Mouse (Mus musculus): ENCODE results near the gene Insl3. TPM values are rescaled to one million over a fixed set of nuclear protein-coding genes. Genes with fewer than 3 reads are reported as not detected.

Insl3 gene
- 47.0 TPM for polyA plus RNA-seq (2017; shearing (Covaris generic))

DNA sequence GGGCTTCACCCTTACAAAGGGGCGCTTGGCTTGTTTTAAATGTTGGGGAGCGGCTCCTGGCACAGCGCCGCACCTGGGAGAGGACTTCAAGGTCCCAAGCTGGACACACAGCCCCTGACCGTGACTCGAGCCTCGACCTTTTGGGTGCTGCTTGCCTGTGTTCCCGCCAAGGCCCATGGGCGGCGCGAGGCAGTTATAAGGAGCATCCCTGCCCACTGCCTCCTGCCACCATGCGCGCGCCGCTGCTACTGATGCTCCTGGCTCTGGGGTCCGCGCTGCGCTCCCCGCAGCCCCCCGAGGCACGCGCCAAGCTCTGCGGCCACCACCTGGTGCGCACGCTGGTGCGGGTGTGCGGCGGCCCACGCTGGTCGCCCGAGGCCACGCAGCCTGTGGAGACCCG is at the start of gene Insl3:
Gene Insl3, plus strand, starts transcription at position 187 of the 400 bp plus-strand sequence.

DNA sequence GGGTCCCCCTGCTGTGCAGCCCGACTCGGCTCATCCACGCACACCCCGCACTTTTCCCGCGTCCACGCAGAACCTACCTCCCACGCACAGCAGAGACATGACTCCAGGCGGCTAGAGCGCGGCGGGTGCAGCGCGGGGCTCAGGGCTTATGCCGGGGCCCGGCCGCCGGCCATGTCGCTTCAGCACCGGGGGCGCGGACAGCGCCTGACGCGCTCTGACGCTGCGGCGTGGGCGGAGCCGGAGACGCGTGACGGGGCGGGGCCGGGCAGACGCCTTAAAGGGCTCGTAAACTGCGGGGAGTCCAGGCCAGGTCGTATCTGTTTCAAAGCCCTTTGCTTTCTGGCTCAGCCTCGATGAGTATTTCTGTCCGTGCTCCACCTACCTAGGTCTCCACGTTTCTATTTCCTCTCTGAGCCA is 17.5 kb upstream of the Insl3 start, which contains the start of gene Unc13a:
Gene Unc13a, minus strand, starts transcription at position 209 of the 417 bp plus-strand sequence.

DNA sequence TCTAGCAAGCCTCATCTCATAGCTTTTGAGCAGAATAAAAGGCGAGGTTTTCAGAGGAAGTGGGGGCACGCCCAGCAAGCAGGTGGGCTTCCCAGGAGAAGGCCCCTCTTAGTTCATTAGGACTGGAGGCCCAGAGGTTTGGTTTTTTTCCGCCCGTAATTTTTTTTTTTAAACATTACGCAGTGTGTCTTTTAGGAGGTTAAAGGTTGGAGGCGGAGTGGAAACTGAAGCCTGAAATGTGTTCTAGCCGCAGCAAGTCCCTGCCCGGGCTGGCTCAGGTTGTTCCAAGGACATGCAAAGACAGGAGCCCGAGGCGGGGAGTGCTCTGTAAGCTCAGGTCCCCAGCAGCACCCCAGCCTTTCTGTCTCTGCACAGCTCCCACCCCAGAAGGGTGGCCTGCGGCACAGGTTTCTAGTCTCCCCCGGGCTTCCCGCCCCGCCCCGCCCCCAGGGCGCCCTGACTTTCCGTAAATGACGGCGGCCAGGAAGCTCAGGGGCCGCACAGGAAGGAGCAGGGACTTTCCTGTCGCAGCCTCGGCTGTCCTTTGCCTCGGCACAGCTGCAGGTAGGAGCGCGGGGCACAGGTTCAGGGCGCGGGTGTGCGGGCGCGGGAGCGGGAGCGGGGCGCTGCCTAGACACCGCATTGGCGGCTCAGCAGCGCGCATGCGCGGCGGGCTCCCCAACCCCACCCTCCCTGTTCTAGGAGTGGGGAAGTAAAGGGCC is 12.8 kb upstream of the Insl3 start, which contains the start of gene Jak3:
Gene Jak3, plus strand, starts transcription at position 277 of the 722 bp plus-strand sequence.

DNA sequence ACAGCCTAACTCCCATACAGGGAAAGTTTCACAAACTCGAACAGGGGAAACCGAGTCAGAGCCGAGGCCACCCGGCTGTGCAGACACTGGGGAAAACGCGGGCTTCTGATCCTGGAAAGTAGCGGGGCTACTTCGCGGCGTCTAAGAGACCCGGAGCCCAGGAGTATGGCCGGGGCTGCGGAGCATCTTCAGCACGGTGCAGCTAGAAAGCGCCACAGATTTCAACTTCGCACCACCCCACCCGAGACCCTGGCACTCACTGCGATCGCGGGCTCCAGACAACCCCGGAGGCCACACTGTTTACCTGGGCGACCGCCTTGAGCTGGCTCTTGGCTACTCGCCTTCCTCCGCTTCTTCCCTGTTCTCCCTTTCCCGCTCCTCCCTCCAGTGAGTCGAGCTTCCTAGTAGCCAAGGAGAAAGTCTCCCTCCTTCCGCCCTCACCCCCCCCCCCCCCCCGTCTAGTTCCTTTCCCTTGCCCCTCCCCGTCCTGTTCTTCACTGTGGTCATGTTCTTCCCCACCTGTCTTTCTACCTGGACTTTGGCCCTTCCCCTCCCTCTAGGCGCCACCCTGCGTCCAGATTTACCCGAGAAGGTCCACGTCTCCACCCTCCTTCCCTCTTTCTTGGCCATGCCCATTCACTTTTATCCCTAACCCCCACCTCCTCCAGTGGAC is 12.5 kb downstream of the Insl3 start, which contains the start of gene B3gnt3:
Gene B3gnt3, minus strand, starts transcription at position 376 of the 673 bp plus-strand sequence.

DNA sequence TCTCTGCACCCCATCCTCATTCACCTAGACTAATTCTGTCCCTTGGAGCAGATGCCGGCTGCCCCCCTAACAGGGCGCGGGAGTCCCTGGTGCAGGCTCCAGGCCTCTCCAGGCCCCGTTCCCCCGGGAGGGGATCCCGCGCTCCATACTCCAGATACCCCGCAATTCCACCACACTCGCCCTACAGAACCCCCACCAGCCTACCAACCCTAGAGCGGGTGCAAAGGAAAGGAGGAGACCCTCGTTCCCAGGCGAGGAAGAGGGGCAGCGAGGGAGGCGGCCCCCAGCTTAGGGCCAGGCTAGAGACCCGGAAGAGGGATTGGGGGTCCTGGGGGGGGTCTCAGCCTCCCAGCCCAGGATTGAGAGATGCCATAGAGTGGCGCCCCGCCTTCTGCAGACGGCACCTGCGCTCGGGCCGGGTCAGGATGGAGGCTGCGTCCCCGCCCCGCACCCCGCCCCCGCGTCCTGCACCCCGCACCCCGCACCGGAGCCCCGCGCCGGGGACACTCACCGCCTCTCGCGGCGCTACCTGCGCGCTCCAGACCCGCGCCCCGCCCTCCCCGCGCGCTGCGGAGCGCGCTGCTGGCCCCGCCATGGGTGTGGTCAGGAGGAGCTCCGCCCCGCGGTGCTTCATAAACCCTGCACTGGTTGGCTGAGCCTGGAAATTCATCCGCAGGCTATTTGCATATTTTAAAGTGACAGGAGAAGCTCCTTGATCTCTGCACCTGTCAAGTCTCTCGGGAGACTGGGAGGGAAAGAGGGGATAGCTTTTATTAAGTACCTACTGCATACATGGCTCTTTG is 36.3 kb downstream of the Insl3 start, which contains the start of gene Fcho1:
Gene Fcho1, minus strand, starts transcription at position 595 of the 803 bp plus-strand sequence.

Other genes with a start within 250 kb of the Insl3 start
- gene Abhd8, start 225.6 kb upstream of the Insl3 start, polyA plus RNA-seq (2017; shearing (Covaris generic)) = 156 TPM
- 72.6 TPM for gene Mrpl34, start 224.3 kb upstream of the Insl3 start, polyA plus RNA-seq (2017; shearing (Covaris generic))
- gene Dda1, start 220.0 kb upstream of the Insl3 start, polyA plus RNA-seq (2017; shearing (Covaris generic)) = 106 TPM
- gene Ano8, start 203.3 kb upstream of the Insl3 start, polyA plus RNA-seq (2017; shearing (Covaris generic)) = 16.2 TPM
- gene Gtpbp3, start 201.1 kb upstream of the Insl3 start, polyA plus RNA-seq (2017; shearing (Covaris generic)) = 10.7 TPM
- gene Plvap, start 177.5 kb upstream of the Insl3 start, polyA plus RNA-seq (2017; shearing (Covaris generic)) = 0.55 TPM
- gene Ccdc194, start 163.5 kb upstream of the Insl3 start, polyA plus RNA-seq (2017; shearing (Covaris generic)) = 0.19 TPM
- 116 TPM for gene Bst2, start 151.8 kb upstream of the Insl3 start, polyA plus RNA-seq (2017; shearing (Covaris generic))
- 96.2 TPM for gene Mvb12a, start 146.3 kb upstream of the Insl3 start, polyA plus RNA-seq (2017; shearing (Covaris generic))
- gene Tmem221, start 130.3 kb upstream of the Insl3 start, polyA plus RNA-seq (2017; shearing (Covaris generic)) = 2.2 TPM
- 0.25 TPM for gene Nxnl1, start 122.6 kb upstream of the Insl3 start, polyA plus RNA-seq (2017; shearing (Covaris generic))
- 15.6 TPM for gene Slc27a1, start 120.3 kb upstream of the Insl3 start, polyA plus RNA-seq (2017; shearing (Covaris generic))
- 115 TPM for gene Pgls, start 97.0 kb upstream of the Insl3 start, polyA plus RNA-seq (2017; shearing (Covaris generic))
- gene Fam129c, start 91.6 kb upstream of the Insl3 start, polyA plus RNA-seq (2017; shearing (Covaris generic)) = 13.0 TPM
- gene Colgalt1, start 78.2 kb upstream of the Insl3 start, polyA plus RNA-seq (2017; shearing (Covaris generic)) = 51.1 TPM
- gene Unc13a, start 17.5 kb upstream of the Insl3 start, polyA plus RNA-seq (2017; shearing (Covaris generic)) = 0.63 TPM
- gene Jak3, start 12.9 kb upstream of the Insl3 start, polyA plus RNA-seq (2017; shearing (Covaris generic)) = 166 TPM
- 6.1 TPM for gene B3gnt3, start 12.6 kb downstream of the Insl3 start, polyA plus RNA-seq (2017; shearing (Covaris generic))
- 249 TPM for gene Fcho1, start 36.5 kb downstream of the Insl3 start, polyA plus RNA-seq (2017; shearing (Covaris generic))
- gene Zfp709, start 192.8 kb downstream of the Insl3 start, polyA plus RNA-seq (2017; shearing (Covaris generic)) = 11.2 TPM
- 7.3 TPM for gene Zfp882, start 219.4 kb downstream of the Insl3 start, polyA plus RNA-seq (2017; shearing (Covaris generic))
- gene Zfp617, start 219.4 kb downstream of the Insl3 start, polyA plus RNA-seq (2017; shearing (Covaris generic)) = 17.5 TPM